7 mouse cellular contexts compared by ENCODE assay signal in genomic region chr6:58595639-58596293, GRCm38 (mm10). TPM values are rescaled to one million over a fixed set of nuclear protein-coding genes. Genes with fewer than 3 reads are reported as not detected.
DNase-seq lines count a peak whose midpoint lies in the region; ATAC-seq lines count a peak whose summit lies in the region.
"Not testable (repeated sequence)": the region's sequence is repeated elsewhere in the genome, so short reads cannot be mapped to it uniquely, and the experiment has no call there.

No protein-coding gene starts in this region.

- peak overlapping the region; percentile 58 for H3K9ac ChIP-seq in embryonic facial prominence, embryonic 13.5 days
- H3K9ac ChIP-seq in heart, embryonic 11.5 days (ENCODE audit: low read depth, low read length) = peak overlapping the region; percentile 69
- H3K9ac ChIP-seq in intestine, embryonic 15.5 days = not testable (repeated sequence)
- peak overlapping the region; percentile 60 for H3K9ac ChIP-seq in limb, embryonic 13.5 days
- peak overlapping the region; percentile 49 for H3K9ac ChIP-seq in neural tube, embryonic 13.5 days

- H3K4me1 ChIP-seq in embryonic facial prominence, embryonic 13.5 days; heart, embryonic 11.5 days (ENCODE audit: control insufficient read depth, insufficient read depth, low read length); intestine, embryonic 15.5 days (replicated peaks); limb, embryonic 13.5 days: not testable (repeated sequence)
- H3K4me1 ChIP-seq in neural tube, embryonic 13.5 days (replicated peaks) = peaks cover 22% of the 10 kb centered on the region

- 4% methylated on average over 9 of the region's 9 CpGs for WGBS in embryonic facial prominence, embryonic 13.5 days
- WGBS in heart, embryonic 11.5 days (ENCODE audit: insufficient replicate concordance) = 2% methylated on average over 9 of the region's 9 CpGs
- 10% methylated on average over 9 of the region's 9 CpGs for WGBS in intestine, embryonic 15.5 days
- WGBS in limb, embryonic 13.5 days = 10% methylated on average over 8 of the region's 9 CpGs
- 5% methylated on average over 9 of the region's 9 CpGs for WGBS in neural tube, embryonic 13.5 days

- not testable (repeated sequence) for H3K9me3 ChIP-seq in embryonic facial prominence, embryonic 13.5 days; heart, embryonic 11.5 days (replicated peaks; ENCODE audit: control insufficient read depth, low read length); intestine, embryonic 15.5 days; limb, embryonic 13.5 days; neural tube, embryonic 13.5 days

- H3K4me2 ChIP-seq in embryonic facial prominence, embryonic 13.5 days = peak overlapping the region; percentile 55
- peak overlapping the region; percentile 60 for H3K4me2 ChIP-seq in heart, embryonic 11.5 days
- peak overlapping the region; percentile 48 for H3K4me2 ChIP-seq in intestine, embryonic 15.5 days (replicated peaks)
- H3K4me2 ChIP-seq in limb, embryonic 13.5 days (replicated peaks) = peak overlapping the region; percentile 60
- peak overlapping the region; percentile 49 for H3K4me2 ChIP-seq in neural tube, embryonic 13.5 days

- not testable (repeated sequence) for H3K36me3 ChIP-seq in embryonic facial prominence, embryonic 13.5 days; heart, embryonic 11.5 days (ENCODE audit: control insufficient read depth, insufficient read depth, low read length); intestine, embryonic 15.5 days; limb, embryonic 13.5 days; neural tube, embryonic 13.5 days

- not testable (repeated sequence) for ATAC-seq in embryonic facial prominence, embryonic 13.5 days (ENCODE audit: insufficient number of reproducible peaks, insufficient read depth, low FRiP score, low TSS enrichment, low read depth); heart, embryonic 11.5 days (replicated peaks; ENCODE audit: insufficient number of reproducible peaks, low FRiP score, low TSS enrichment)
- ATAC-seq in intestine, embryonic 15.5 days = peak; percentile 34
- peak; percentile 65 for ATAC-seq in limb, embryonic 13.5 days (ENCODE audit: low FRiP score, low read depth)
- ATAC-seq in neural tube, embryonic 13.5 days (ENCODE audit: low read depth) = peak; percentile 81

- H3K27ac ChIP-seq in embryonic facial prominence, embryonic 13.5 days = peak overlapping the region; percentile 55
- H3K27ac ChIP-seq in heart, embryonic 11.5 days (ENCODE audit: low read depth, low read length) = peak overlapping the region; percentile 77
- peak overlapping the region; percentile 45 for H3K27ac ChIP-seq in intestine, embryonic 15.5 days
- peak overlapping the region; percentile 23 for H3K27ac ChIP-seq in limb, embryonic 13.5 days
- H3K27ac ChIP-seq in neural tube, embryonic 13.5 days (replicated peaks) = peak overlapping the region; percentile 11

- H3K4me3 ChIP-seq in embryonic facial prominence, embryonic 13.5 days = peak overlapping the region; percentile 38
- peak overlapping the region; percentile 45 for H3K4me3 ChIP-seq in heart, embryonic 11.5 days (ENCODE audit: low read depth, low read length)
- peak overlapping the region; percentile 19 for H3K4me3 ChIP-seq in intestine, embryonic 15.5 days (replicated peaks)
- peak overlapping the region; percentile 41 for H3K4me3 ChIP-seq in limb, embryonic 13.5 days
- peak overlapping the region; percentile 33 for H3K4me3 ChIP-seq in neural tube, embryonic 13.5 days

- peak; percentile 50 for DNase-seq in adipocyte (ENCODE audit: low spot score)
- DNase-seq in lung, postnatal 10 days = peak; percentile 26

- H3K27me3 ChIP-seq in embryonic facial prominence, embryonic 13.5 days; heart, embryonic 11.5 days (ENCODE audit: control insufficient read depth, insufficient read depth, low read length); intestine, embryonic 15.5 days (replicated peaks); limb, embryonic 13.5 days; neural tube, embryonic 13.5 days: not testable (repeated sequence)

RNA-seq across cellular contexts. Expression of gene Abcg2, which starts 11.4 kb away (rescaled TPM):
- polyA plus RNA-seq in embryonic facial prominence, embryonic 13.5 days (2015; fragmentation: Nextera tagmentation; extraction: Ambion mirVana) = 56.8 and 60.0 TPM in 2 replicates
- polyA plus RNA-seq in heart, embryonic 11.5 days (2014; fragmentation: Nextera tagmentation; extraction: Ambion mirVana) = 67.8 and 80.9 TPM in 2 replicates
- polyA plus RNA-seq in intestine, embryonic 15.5 days (2015; fragmentation: Nextera tagmentation; extraction: Ambion mirVana) = 87.1 and 87.6 TPM in 2 replicates
- polyA plus RNA-seq in limb, embryonic 13.5 days (2015; fragmentation: Nextera tagmentation; extraction: Ambion mirVana) = 53.3 and 55.3 TPM in 2 replicates
- polyA plus RNA-seq in neural tube, embryonic 13.5 days (2015; fragmentation: Nextera tagmentation; extraction: Ambion mirVana) = 41.7 and 44.4 TPM in 2 replicates

Comparison
In these comparisons a context has a peak if more than half of its experiments do, and no peak if none do; other contexts are left out.
1. H3K27ac ChIP-seq: peak in every context shown above with its lines; median percentile 77 in heart, embryonic 11.5 days; 55 in embryonic facial prominence, embryonic 13.5 days; 45 in intestine, embryonic 15.5 days; 23 in limb, embryonic 13.5 days; 11 in neural tube, embryonic 13.5 days.